Mouse (Mus musculus): ENCODE measurements around the gene Ncoa6. TPM values are rescaled to one million over a fixed set of nuclear protein-coding genes. Genes with fewer than 3 reads are reported as not detected.

Gene Ncoa6
- total RNA-seq, 2 experiments from 2014 or later, result 54.8 to 65.8 TPM

DNA sequence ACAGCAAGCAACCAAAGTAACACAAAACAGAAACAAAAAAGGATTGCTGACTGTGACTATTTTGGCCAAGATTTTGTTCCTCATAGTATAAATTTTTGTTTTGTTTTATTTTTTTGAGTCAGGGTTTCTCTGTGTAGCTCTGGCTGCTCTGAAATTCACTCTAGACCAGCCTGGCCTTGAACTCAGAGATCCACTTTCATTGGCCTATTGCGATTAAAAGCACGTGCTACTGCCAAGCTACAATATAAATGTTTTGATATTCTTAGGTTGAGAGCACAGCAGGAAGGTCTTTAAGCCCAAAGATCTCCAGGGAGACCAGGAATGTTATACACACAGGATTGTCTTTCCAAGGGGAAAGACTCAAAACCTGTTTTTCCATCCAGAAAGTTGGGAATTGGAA lies 30.2 kb downstream of the Ncoa6 start:
- DNase-seq (ENCODE audit: low spot score in 2 of 2), result no peak

DNA sequence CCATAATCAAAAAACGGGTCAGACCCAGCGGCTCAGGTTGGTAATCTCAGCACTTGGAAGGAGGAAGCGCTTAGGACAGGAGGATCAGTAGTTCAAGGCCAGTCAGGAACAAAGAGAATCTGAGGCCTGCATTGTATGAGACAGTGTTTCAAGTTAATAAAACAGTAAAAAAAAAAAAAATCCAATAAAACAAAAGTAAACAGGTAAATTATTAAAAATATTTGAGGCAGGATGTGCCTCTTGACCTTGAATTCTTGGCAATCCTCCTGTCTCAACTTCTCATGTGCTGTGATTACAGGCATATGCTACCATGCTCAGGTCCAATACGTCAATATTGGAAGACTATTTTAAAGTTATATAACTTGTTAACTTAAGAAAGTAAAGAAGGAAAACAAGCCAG lies 30.8 kb downstream of the Ncoa6 start:
- DNase-seq (ENCODE audit: low spot score in 2 of 2), result no peak

DNA sequence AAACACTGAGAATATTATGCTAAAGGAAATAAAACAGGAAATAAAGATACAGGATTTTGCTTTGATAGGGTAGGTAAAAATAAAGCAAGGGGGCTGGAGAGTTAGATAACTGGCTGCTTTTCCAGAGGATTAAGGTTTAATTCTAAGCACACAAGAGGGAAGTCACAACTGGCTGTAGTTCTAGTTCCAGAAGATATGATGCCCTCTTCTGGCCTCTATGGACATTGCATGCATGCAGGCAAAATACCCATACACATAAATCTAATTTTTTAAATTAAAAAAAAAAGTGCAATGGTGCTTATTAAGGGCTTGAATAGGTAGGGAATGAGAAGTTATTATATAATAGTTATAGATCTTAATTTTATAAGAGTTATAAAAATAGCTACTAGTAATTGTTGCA lies 37.2 kb downstream of the Ncoa6 start:
- DNase-seq (ENCODE audit: low spot score in 2 of 2), result no peak

DNA sequence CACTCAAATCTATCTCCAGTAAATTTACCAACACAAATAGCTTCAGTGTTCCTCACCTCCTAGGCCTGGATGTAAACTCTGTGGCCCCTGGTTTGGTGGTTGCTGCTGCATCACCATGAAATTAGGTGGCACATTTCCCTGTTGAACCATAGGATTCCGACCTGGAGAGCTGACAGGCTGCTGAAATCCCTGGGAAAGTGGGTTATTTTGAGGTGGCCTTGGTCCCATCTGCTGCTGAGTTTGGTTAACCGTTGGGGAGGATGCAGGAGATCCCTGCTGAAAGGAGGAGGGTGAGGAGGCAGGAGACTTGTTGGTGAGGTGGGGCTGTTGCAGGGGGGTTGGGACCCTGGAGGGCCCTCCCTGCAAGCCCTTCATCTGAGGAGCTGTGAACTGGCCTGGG lies 52.8 kb downstream of the Ncoa6 start:
- no peak for DNase-seq (ENCODE audit: low spot score in 2 of 2)

DNA sequence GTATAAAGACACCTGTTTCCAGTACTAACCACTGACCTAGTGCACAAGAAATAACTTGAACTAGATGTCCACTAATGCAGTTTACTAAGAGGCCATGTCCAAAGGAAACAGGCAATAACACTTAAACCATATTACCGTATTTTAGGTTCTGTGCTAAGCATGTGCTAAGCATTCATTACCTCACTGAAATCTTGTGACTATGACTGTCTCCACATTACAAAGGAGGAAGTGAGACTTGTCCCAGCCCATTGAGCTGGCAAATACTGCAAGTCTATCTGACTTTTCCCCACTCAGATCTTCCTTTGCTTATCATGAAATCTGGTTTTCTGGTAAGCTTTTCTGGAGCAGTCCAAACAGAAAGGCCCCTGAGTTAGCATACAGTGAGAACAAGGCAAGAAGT lies 69.1 kb downstream of the Ncoa6 start:
- DNase-seq (ENCODE audit: low spot score in 2 of 2), result no peak

DNA sequence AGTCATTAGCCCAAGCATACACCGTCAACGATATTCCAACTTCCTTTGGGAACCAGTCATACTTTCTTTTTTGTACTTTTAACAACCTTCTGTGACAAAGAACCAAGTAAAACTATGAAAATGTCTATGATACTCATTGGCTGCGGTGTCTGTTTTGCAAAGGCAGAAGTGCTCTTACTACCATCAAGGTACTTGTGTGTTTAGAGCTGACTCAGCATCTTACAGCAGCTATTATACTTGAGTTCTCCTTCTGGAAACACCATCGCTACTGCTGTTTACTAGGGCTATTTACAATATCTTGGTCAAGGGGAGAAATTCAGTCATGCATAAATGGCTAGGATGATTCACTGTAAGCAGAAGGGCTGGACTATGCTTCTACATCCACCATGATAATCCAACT lies 71.8 kb downstream of the Ncoa6 start:
- DNase-seq (ENCODE audit: low spot score in 2 of 2), result no peak

DNA sequence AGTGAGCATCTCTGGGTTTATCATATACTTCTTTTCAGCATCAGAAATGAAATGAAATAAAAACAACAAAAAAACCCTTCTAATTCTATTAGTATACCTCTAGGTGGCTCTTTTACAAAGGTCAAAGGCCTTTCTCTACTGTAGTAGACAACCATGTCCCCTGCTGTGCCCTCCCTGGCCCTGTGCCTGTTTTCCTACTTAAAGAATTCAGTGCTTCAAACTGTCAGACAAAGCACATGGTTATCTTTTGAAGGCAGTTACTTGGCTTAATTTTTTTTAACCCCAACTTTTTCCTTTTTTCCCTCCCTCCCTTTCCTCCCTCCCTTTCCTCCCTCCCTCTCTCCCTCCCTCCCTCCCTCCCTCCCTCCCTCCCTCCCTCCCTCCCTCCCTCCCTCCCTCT lies 73.4 kb downstream of the Ncoa6 start:
- DNase-seq (ENCODE audit: low spot score in 2 of 2), result no peak

DNA sequence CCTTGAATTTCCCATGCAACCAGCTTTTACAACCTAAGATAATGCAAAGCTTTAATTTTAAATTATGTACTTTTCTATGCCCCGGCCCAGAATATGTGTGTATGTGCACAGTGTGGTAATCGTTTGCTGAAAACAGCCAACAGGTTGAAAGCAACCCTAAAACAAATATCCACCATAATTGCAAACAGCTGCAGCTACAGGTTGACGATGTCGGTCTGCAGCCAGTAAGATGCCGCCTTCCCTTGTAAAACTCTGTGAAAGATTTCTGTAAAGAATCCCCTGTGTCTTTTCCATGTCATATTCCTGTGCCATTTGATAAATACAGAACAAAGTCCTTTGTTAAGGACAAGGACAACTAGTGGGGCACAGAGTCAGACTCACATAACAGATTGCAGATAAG lies 79.1 kb downstream of the Ncoa6 start:
- DNase-seq (ENCODE audit: low spot score in 2 of 2), result no peak

DNA sequence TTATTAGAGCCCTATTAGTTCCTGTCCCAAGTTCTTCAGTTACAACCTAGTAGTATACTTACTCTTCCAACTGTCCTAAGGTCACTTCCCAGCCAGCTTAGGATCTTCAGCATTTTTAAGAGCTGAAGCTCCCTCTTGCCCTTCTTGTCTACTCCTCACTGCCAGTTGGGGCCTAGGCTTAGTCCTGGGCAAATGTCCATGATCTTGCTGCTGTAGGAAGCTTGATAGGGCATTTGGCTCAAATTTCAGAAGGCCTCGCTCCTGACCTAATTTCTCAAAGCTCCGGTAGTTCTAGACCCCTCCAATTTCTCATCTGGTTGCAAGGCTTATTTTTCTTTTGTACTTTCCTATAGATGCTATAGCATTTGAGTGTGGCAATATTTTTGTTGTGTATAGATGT lies 85.1 kb downstream of the Ncoa6 start:
- no peak for DNase-seq (ENCODE audit: low spot score in 2 of 2)

DNA sequence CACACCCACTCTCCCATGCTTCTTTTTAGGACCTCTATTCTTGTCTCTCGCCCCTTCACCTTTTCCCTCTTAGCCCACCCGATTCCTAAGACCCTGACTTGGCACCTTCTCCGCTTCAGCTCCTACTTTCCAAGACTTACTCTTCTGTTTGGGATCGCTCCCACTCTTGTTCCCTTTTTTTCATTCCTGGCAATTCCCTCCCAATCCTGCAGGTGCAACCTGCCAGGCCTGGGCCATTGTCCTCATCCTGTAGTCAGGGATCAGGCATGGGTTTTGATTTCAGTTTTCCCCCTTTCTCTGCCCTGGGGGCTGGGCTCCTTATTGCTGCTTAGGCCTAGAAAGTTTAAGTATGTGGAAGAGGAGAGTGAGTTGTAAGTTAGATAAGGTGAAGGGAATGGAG lies 86.6 kb downstream of the Ncoa6 start:
- DNase-seq (ENCODE audit: low spot score in 2 of 2), result no peak

DNA sequence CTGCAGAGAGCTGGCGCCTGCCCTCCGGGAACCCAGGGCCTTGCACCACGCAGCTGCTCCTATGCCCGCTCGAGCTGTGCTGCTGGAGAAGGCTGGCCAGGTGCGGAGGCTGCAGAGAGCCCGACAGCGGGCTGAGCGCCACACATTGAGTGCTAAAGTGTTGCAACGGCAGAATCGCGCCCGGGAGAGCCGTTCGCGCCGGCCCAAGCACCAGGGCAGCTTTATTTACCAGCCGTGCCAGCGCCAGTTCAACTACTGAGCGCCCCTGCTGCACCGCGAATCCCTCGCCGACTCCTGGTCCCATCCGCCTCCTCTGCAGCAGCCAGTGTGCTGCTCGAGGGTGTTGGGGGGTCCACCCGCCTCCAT lies 87.2 kb downstream of the Ncoa6 start:
- DNase-seq (ENCODE audit: low spot score in 2 of 2), result no peak

DNA sequence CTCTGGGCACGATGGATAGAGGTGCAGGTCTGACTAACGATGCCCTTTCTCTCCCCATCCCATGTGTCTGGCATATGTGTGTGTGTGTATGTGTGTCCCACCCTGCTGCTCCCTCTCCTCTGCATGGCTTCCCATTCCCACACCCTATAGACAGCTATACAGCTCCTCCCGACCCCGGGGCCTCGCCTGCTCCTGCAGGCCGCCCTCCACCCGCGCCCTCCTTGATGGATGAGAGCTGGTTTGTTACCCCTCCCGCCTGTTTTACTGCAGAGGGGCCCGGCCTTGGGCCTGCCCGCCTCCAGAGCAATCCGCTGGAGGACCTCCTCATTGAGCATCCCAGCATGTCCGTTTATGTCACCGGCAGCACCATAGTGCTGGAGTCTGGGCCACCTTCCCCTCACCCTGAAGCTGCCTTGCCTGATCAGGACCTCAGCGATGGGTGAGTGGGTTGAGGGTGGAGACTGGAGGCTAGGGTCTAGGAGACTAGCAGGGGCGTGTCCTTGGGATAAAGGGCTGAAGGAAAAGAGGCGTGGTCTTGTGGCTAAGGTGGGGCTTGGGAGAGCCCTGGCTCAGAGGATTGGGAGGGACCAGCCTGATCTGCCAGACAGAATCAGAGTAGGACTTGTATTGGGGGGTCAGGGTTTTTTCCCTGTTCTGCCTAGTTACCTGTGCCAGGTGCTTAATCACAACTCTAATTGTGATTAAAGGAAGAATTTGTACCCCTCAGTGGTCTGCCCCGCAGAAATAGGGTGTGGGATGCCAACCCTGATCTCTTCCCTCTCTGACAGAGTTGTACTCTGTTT lies 87.8 kb downstream of the Ncoa6 start:
- no peak for DNase-seq (ENCODE audit: low spot score in 2 of 2)

DNA sequence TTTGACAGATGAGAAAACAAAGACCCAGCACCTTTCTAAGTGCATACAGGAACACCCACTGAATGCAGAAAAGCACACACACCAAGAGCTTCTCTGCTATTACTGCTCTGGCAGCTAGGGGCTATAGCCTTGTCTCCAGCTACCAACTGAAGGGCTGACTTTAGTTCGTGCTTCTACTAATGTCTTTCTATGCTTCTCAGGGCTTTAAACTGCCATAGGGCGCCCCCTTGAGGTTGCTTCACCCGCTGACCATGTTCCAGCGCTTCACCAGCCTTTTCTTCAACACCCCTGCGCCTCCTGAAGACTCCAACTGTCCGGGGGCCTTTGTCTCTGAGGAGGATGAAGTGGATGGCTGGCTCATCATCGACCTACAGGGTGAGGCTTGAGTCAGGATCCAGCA lies 88.6 kb downstream of the Ncoa6 start:
- DNase-seq (ENCODE audit: low spot score in 2 of 2), result peak; percentile 55 to 70

DNA sequence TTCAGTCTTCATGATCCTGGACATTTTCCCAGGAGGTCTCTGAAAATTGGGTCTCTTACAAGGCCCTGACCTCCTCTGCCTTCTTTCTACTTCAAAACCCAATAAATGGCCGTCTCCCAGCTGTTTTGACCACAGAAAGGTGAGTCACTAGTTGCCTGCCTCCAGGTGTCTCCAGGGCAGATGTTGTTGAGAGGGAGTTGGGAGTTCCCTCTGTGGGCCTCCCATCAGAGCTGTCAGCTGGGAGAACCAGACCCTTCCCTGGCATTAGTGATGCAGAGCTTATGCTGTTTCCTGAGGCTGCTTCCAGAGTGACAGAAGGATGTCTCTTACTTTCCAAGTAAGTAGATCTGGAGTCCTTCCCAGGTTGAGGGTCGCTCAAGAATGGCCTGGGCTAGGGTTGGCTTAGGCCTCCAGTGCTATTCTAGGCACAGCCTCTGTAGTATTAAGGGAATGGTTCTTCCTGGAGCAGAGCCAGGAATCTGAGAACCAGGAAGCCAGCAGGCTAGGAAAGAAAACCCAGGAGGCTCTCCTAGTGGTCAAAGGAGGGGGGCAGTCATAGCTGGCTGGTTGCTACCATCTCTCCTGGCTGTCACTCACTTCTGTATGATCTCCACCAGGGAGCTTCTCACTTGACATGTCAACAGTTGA lies 90.8 kb downstream of the Ncoa6 start:
- DNase-seq (ENCODE audit: low spot score in 2 of 2), result no peak

DNA sequence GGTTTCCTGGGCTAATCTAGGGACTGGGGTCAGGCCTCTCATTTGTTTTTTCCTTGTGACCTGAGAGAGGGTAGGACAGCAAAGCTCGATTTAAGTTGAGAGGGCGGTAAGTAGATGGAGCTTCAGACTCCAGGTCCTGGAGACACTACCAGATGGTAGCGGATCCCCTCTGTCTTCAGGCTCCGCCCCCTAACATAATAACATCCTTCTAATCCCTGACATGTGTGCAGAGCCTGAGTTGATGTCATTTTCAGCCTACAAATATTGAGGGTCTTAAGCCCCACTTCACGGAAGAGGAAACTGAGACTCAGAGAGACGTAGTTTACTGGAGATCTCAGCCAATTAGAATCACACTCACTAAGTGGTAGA lies 91.4 kb downstream of the Ncoa6 start:
- no peak for DNase-seq (ENCODE audit: low spot score in 2 of 2)

DNA sequence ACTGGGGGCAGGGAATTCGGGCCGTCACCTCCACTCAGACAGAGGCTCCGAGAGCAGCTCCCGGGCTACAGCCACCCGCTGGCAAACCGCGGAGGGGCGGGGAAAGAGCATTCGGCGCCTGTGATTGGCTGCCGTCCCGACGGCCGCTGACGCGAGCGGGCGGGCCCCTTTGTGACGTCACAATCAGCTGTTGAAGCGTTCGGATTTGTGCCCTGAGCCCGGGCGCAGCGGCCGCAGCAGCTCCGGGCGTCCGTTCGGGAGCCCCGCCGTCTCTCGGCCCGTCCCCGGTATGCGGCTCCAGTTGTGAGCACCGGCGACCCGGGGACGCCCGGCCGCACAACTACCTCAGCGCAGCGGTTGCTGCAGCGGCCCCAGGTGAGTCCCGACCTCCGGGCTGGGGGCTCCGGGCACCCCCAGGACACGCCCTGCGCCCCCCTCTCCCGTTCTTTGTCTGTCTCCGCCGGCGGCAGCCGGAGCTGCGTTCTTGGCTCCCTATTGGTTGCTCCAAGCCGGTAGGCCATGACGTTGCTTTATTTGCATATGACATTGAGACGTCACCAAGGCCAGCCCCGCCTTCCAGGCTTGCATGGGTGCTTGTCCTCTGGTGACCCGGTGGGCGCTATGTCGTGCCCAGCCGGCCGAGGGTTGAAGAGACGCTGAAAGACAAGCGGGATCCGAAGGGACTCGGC lies 91.9 kb downstream of the Ncoa6 start:
- peak; percentile 92 for DNase-seq (ENCODE audit: low spot score in 2 of 2)

DNA sequence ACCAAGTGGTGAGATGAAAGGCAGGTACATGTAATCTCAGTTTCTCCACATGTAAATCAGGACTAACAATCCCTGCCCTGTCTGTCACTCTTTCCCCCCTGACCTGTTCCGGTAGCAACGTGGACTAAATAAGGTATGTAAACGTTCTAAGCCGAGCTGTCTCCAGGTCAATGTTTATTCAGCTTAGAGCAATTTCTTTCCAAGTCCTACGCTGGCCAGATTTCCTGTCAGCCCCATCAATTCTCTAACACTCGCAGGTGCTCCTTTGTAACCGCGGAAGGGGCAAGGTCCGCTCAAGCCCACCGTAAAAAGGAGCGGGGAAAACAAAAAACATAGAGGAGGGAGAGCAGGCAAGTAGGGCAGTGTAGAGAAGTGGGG lies 92.6 kb downstream of the Ncoa6 start:
- no peak for DNase-seq (ENCODE audit: low spot score in 2 of 2)

DNA sequence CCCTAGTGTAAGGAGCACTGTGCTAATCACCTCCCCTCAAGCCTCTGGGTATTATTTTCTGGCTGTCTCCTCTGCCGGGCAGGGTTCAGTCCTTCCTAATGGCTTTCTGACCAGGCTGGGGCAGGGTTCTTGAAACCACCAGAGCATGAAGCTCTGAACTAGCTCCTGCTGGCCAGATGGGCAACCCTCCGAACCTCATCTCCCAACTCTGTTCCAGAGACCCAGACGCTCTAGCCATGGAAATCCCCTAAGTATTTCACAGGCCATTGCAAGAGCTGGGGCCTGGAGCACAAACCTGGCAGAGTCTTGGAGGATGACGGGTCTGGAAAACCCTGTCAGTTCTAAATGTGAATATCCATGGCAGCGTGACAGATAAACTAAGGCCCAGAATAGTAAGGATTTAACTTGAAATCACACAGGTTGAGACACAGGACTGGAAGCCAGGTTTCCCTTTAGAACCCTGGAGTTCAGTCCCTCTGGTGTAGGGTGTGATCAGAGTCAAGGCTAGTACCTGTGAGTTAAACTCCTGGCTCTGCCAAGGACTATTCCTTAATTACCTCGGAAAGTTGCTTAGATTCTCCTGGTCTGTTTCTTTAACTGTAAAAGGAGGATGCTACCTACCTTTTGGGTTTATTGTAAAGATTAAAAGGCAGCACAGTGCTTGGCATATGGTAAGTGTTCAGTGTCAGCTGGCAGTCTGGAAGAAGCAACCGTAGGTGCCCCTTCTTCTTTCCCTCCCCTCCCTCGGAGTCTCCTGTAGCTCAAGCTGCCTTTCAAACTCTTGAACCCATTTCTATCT lies 93.2 kb downstream of the Ncoa6 start, which contains the start of gene Trp53inp2:
Trp53inp2 (plus strand) TSS at position 799 of the 799 bp plus-strand sequence.
- no peak for DNase-seq (ENCODE audit: low spot score in 2 of 2)

DNA sequence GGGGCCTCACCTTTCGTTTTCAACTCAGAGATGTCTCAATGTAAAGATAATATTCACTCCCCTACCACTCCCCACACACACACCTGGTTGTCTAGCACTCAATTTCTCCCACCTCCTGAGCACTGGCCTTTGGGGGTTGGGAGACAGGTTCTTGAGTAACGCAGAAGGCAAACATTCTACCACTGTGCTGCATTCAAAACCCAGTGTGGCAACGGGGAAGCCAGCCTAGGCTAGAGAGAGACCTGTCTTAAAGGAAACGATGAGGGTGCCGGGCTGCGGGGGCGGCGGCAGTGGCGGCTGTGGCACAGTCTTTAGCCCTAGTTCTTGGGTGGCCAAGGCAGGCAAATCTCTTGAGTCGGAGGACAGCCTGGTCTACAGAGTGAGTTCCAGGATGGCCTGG lies 97.5 kb downstream of the Ncoa6 start:
- no peak for DNase-seq (ENCODE audit: low spot score in 2 of 2)

DNA sequence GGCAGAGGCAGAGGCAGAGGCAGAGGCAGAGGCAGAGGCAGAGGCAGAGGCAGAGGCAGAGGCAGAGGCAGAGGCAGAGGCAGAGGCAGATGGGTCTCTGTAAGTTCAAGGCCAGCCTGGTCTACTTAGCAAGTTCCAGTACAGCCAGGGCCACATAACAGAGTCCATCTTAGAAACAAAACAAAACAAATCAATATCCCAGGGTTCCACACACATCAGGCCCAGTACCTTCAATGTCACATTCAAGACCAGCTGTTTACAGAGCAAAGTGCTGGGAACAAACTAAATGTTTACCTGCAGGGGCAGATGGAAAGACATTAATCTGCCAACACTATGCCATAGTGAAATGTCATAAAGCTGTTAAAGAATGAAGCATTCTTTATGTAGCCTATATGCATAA lies 99.2 kb downstream of the Ncoa6 start:
- DNase-seq (ENCODE audit: low spot score in 2 of 2), result no peak

DNA sequence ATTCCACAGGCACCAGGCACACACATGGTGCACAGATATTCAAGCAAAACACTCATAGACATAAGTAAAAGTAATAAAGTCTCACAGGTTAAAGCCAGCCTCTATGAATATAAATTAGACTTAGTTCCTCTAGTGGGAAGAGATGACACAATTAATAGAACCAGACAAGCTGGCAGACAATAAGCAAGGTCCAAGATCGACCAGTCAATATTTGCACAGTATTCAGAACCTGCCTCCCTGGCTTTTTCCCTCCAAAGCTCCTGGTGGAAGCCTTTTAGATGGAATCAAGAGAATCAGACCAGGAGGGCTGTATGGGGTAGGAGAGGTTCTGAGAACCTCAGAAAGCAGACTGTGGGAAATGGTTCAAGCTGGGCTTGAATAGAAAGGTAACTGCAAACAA lies 99.8 kb downstream of the Ncoa6 start:
- no peak for DNase-seq (ENCODE audit: low spot score in 2 of 2)

DNA sequence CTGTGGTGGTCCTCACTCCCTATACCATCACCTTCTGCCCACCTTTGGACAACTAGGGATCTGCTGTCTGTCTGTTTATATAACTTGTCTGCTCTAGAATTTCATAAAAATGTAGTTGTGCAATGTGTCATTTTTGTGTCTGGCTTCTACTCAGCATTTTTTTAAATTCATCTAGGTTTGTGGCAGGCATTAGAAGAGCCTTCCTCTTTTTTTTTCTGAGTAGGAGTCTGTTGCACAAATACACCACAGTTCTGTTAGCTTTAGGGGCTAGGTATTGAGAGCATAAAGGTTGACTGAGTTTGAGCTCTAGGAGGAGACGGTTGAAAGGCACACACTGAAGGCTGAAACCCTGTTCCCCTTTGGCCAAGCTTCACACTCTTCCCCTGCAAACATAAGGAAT lies 100.4 kb downstream of the Ncoa6 start:
- DNase-seq (ENCODE audit: low spot score in 2 of 2), result no peak

Measured in adrenal gland, postnatal 4 days (tissue).